Mouse (Mus musculus): ENCODE results near the gene Pklr. TPM values are rescaled to one million over a fixed set of nuclear protein-coding genes. Genes with fewer than 3 reads are reported as not detected.

Pklr gene
- polyA plus RNA-seq (2015; fragmentation: Nextera tagmentation; extraction: Ambion mirVana): 91.8 and 103 TPM in 2 replicates

GRCm38 (mm10) chr3:89135958-89136357 lies at the start of gene Pklr:
Pklr (plus strand) TSS chr3:89136142.
- H3K9ac ChIP-seq (ENCODE audit: low read depth, low read length): peak within 1 kb of the TSS; percentile 40; the same call in 1 of the 2 replicates
- H3K36me3 ChIP-seq (ENCODE audit: control insufficient read depth, insufficient read depth): no peaks in the 10 kb centered on the region
- ATAC-seq: no peak
- WGBS: 35% methylated on average over 3 of the region's 3 CpGs
- H3K27me3 ChIP-seq (replicated peaks; ENCODE audit: control insufficient read depth, insufficient read depth, low read length): no peaks in the 10 kb centered on the region
- H3K4me2 ChIP-seq (replicated peaks; ENCODE audit: low read depth): peak within 1 kb of the TSS; percentile 68
- H3K4me1 ChIP-seq (replicated peaks; ENCODE audit: control insufficient read depth, insufficient read depth, low read length): peaks cover 6% of the 10 kb centered on the region; the same call in 1 of the 2 replicates
- peak within 1 kb of the TSS; percentile 45 for H3K4me3 ChIP-seq (ENCODE audit: low read depth, low read length)
- peak within 1 kb of the TSS; percentile 60 for H3K27ac ChIP-seq (ENCODE audit: low read depth, low read length)
- no peak for TF ChIP-seq CTCF (IDR thresholded peaks at IDR 0.05; ENCODE audit: low read depth)
- H3K9me3 ChIP-seq (ENCODE audit: control insufficient read depth): no peaks in the 10 kb centered on the region

- Histone ChIP-seq H3K4me3 (ENCODE audit: low read depth, low read length) (no peak overlapping the region), H3K36me3 (ENCODE audit: control insufficient read depth, insufficient read depth) (peaks cover 16% of the 10 kb centered on the region; the same call in 1 of the 2 replicates), H3K27ac (ENCODE audit: low read depth, low read length) (no peak overlapping the region), H3K9me3 (ENCODE audit: control insufficient read depth) (no peaks in the 10 kb centered on the region), H3K9ac (ENCODE audit: low read depth, low read length) (no peak overlapping the region), H3K4me1 (replicated peaks; ENCODE audit: control insufficient read depth, insufficient read depth, low read length) (peaks cover 11% of the 10 kb centered on the region; the same call in 1 of the 2 replicates), H3K4me2 (replicated peaks; ENCODE audit: low read depth) (peak overlapping the region; percentile 50), H3K27me3 (replicated peaks; ENCODE audit: control insufficient read depth, insufficient read depth, low read length) (no peaks in the 10 kb centered on the region)
- peak; percentile 85 for TF ChIP-seq CTCF (IDR thresholded peaks at IDR 0.05; ENCODE audit: low read depth)
- 28% methylated on average over 21 of the region's 21 CpGs for WGBS
- ATAC-seq: no peak
These were observed 48.4 kb upstream of the Pklr start for GRCm38 (mm10) chr3:89087338-89088110.

DNA sequence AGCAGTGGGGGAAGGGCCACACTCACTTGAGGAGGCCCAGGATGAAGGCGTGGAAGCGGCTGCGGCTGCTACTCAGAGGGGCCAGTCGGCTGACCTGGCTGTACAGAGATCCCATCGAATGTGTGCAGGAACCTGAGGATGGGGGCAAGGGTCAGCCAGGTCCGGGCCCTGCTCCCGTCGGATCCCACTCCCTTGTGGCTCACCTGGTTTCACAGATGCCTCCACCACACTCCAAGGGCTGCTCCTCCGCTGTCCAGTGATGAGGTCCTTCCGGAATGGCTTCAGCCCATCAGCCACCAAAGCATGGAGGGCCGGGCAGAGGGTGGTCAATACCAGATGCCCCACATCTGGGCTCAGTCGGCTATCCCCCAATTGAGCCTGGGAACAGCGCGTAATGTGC lies 47.0 kb upstream of the Pklr start:
- no peak for ATAC-seq

DNA sequence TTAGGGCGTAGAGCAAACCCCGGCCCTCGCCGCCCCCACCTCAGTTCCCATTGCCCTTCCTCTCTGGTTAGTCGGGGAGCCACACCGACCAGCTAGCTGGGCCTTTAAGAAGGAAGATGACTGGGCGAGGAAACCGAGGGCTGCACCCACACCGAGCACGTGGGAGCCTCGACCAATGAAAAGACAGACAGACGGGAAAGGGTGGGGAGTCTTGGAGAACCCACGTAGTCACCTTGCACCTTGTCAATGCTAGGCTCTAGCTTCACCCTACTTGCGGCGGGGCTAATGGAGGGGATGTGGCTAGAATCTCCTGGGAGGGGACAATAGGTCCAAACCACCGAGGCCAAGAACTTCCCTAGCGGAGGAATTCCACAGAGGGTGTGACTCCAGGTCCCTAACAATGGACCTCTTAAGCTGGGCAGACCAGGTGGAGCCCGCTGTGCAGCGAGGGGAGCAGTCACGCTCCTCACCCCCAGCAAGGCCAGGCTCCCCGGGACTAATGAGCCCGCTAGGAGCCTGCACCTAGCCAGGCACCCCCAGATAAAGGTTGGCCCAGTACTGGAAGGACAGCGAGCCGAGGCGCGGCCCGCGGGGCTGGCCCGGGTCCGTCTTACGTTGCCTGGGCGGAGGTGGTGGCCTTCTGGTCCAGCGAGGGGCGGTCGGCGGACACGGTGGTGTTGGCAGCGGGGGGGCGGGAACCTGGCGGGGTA lies 45.9 kb upstream of the Pklr start:
- H3K4me3 ChIP-seq (ENCODE audit: low read depth, low read length): peak overlapping the region; percentile 64
- H3K9me3 ChIP-seq (ENCODE audit: control insufficient read depth): no peaks in the 10 kb centered on the region
- peak overlapping the region; percentile 100 for H3K4me2 ChIP-seq (replicated peaks; ENCODE audit: low read depth)
- TF ChIP-seq CTCF (IDR thresholded peaks at IDR 0.05; ENCODE audit: low read depth): no peak
- H3K9ac ChIP-seq (ENCODE audit: low read depth, low read length): peak overlapping the region; percentile 76
- ATAC-seq: peak; percentile 88
- H3K36me3 ChIP-seq (ENCODE audit: control insufficient read depth, insufficient read depth): peaks cover 16% of the 10 kb centered on the region; the same call in 1 of the 2 replicates
- no peaks in the 10 kb centered on the region for H3K27me3 ChIP-seq (replicated peaks; ENCODE audit: control insufficient read depth, insufficient read depth, low read length)
- under 1% methylated on average over 39 of the region's 40 CpGs for WGBS
- H3K4me1 ChIP-seq (replicated peaks; ENCODE audit: control insufficient read depth, insufficient read depth, low read length): peaks cover 11% of the 10 kb centered on the region; the same call in 1 of the 2 replicates
- H3K27ac ChIP-seq (ENCODE audit: low read depth, low read length): peak overlapping the region; percentile 92

More for the DNA sequence above, 47.0 kb upstream of the Pklr start:
- 0 out of 2 replicates have a peak overlapping the region, but pooled peaks have one; percentile 76 for H3K9ac ChIP-seq (ENCODE audit: low read depth, low read length)
- H3K4me3 ChIP-seq (ENCODE audit: low read depth, low read length): peak overlapping the region; percentile 64
- no peaks in the 10 kb centered on the region for H3K9me3 ChIP-seq (ENCODE audit: control insufficient read depth)
- H3K4me2 ChIP-seq (replicated peaks; ENCODE audit: low read depth): peak overlapping the region; percentile 100
- 42% methylated on average over 14 of the region's 14 CpGs for WGBS
- H3K27ac ChIP-seq (ENCODE audit: low read depth, low read length): 0 out of 2 replicates have a peak overlapping the region, but pooled peaks have one; percentile 92
- TF ChIP-seq CTCF (IDR thresholded peaks at IDR 0.05; ENCODE audit: low read depth): no peak
- H3K4me1 ChIP-seq (replicated peaks; ENCODE audit: control insufficient read depth, insufficient read depth, low read length): peaks cover 11% of the 10 kb centered on the region; the same call in 1 of the 2 replicates
- no peaks in the 10 kb centered on the region for H3K27me3 ChIP-seq (replicated peaks; ENCODE audit: control insufficient read depth, insufficient read depth, low read length)
- H3K36me3 ChIP-seq (ENCODE audit: control insufficient read depth, insufficient read depth): peaks cover 14% of the 10 kb centered on the region; the same call in 1 of the 2 replicates

DNA sequence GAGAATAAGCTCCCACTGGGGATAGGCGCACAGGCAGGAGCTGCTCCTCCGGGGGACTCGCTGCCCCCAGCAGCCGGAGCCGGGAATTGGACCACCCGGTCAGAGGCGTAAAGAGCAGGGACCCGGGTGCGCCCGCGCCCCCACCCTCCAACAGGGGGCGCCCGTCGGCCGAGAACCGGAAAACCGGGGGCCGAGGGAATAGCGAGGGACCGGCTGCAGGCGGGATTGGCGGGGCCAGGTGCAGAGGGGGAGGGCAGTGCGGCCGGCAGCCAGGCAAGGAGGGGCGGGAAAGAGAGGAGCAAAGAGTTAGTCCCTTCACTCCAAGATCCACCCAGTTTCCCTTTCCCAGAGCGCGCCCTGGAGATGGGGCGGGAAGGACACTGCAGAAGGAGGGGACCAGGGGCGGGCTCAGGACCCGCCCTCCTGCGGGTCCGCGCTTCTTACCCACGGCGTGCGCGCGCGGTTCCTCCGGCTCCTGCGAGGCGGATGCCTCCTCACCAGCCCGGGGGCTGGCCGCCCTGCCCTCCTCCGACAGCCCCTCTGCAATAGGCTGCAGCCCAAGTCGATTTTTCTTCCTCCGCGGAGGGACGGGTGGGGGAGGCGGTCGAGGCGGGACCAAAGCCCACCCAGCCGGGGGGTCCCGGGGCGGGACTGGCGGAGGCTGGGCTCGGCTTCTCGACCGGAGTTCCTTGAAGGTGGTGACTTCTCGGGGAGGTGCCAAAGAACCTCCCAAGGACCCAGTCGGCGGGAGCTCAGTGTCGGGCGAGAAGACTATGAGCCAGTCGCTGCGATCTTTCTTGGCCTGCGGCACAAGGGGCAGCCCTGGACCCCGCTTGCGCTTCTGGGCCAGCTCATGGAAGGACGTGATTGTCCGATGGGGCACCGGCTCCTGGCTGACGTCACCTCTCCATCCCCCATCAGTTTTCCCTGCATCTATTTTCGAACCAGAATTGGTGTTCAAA lies 45.0 kb upstream of the Pklr start:
- TF ChIP-seq CTCF (IDR thresholded peaks at IDR 0.05; ENCODE audit: low read depth): peak; percentile 88
- Histone ChIP-seq H3K9me3 (ENCODE audit: control insufficient read depth) (no peaks in the 10 kb centered on the region), H3K9ac (ENCODE audit: low read depth, low read length) (peak overlapping the region; percentile 76), H3K27ac (ENCODE audit: low read depth, low read length) (peak overlapping the region; percentile 92), H3K4me2 (replicated peaks; ENCODE audit: low read depth) (peak overlapping the region; percentile 100), H3K27me3 (replicated peaks; ENCODE audit: control insufficient read depth, insufficient read depth, low read length) (no peaks in the 10 kb centered on the region), H3K36me3 (ENCODE audit: control insufficient read depth, insufficient read depth) (peaks cover 19% of the 10 kb centered on the region; the same call in 1 of the 2 replicates), H3K4me1 (replicated peaks; ENCODE audit: control insufficient read depth, insufficient read depth, low read length) (peaks cover 11% of the 10 kb centered on the region; the same call in 1 of the 2 replicates), H3K4me3 (ENCODE audit: low read depth, low read length) (peak overlapping the region; percentile 64)
- ATAC-seq: peak; percentile 45
- WGBS: under 1% methylated on average over 67 of the region's 74 CpGs
